ENCODE assay signal across 8 mouse cellular contexts in the genomic region with DNA sequence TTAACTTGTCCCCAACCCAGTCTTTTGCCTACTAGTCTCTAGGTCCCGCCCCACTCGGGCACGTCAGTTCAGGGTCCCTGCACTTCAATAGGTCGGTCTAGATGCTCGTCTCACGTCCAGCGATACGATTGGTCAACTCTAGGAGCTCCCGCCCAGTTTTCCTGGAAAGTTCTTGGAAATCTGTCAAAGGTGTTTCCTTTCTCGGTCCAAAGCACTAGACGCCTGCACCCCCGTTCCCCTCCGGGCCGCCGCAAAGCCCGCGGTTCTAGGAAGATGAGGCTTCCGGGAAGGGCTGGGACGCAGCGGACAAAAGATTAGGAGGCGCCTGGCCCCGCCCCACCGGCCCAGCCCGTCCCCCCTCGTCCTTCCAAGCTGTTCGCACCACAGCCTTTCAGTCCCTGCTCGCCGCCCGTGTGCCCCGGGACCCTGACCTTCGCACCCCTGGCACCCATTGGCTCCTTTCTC. TPM values are rescaled to one million over a fixed set of nuclear protein-coding genes. Genes with fewer than 3 reads are reported as not detected.
DNase-seq lines count a peak whose midpoint lies in the region; ATAC-seq and TF ChIP-seq lines count a peak whose summit lies in the region.

No protein-coding gene starts in this region.

- no peaks in the 10 kb centered on the region for H3K9me3 ChIP-seq in G1E (replicated peaks)
- no peaks in the 10 kb centered on the region for H3K9me3 ChIP-seq in forebrain, embryonic 16.5 days (ENCODE audit: control insufficient read depth, low read length)
- no peaks in the 10 kb centered on the region for H3K9me3 ChIP-seq in lung, embryonic 14.5 days (ENCODE audit: low read depth, low read length)

- peak overlapping the region; percentile 84 for H3K4me3 ChIP-seq in G1E (ENCODE audit: low read depth, low read length)
- peak overlapping the region; percentile 76 for H3K4me3 ChIP-seq in forebrain, embryonic 16.5 days (replicated peaks; ENCODE audit: low read length)
- peak overlapping the region; percentile 89 for H3K4me3 ChIP-seq in layer of hippocampus, adult 2 months
- peak overlapping the region; percentile 62 for H3K4me3 ChIP-seq in lung, embryonic 14.5 days (ENCODE audit: low read depth, low read length)

- ATAC-seq in G1E (ENCODE audit: extremely low read depth, insufficient number of reproducible peaks, low FRiP score, poor library complexity, severe bottlenecking): peak; percentile 79
- peak; percentile 100 for ATAC-seq in forebrain, embryonic 16.5 days
- ATAC-seq in lung, embryonic 14.5 days (ENCODE audit: insufficient read depth): peak; percentile 98

- WGBS in forebrain, embryonic 16.5 days: under 1% methylated on average over 29 of the region's 31 CpGs
- WGBS in lung, embryonic 14.5 days: under 1% methylated on average over 31 of the region's 31 CpGs

- peak overlapping the region; percentile 68 for H3K4me2 ChIP-seq in forebrain, embryonic 16.5 days (ENCODE audit: low read length)
- peak overlapping the region; percentile 98 for H3K4me2 ChIP-seq in lung, embryonic 14.5 days

- H3K27ac ChIP-seq in forebrain, embryonic 16.5 days (ENCODE audit: low read length): peak overlapping the region; percentile 17; the same call in 1 of the 2 replicates
- H3K27ac ChIP-seq in layer of hippocampus, adult 2 months: peak overlapping the region; percentile 40; the same call in 1 of the 2 replicates
- peak overlapping the region; percentile 71 for H3K27ac ChIP-seq in lung, embryonic 14.5 days (ENCODE audit: low read depth)

- H3K4me1 ChIP-seq in G1E (ENCODE audit: insufficient read depth, low read depth, low read length): peaks cover 49% of the 10 kb centered on the region
- H3K4me1 ChIP-seq in forebrain, embryonic 16.5 days (replicated peaks; ENCODE audit: control insufficient read depth, insufficient read depth, low read length): peaks cover 16% of the 10 kb centered on the region
- peaks cover 12% of the 10 kb centered on the region; the same call in 1 of the 2 replicates for H3K4me1 ChIP-seq in lung, embryonic 14.5 days (ENCODE audit: insufficient read depth)

- peak; percentile 95 for DNase-seq in G1E (ENCODE audit: low spot score)
- peak; percentile 88 to 92 for DNase-seq in cerebellum, adult 18-20 months
- DNase-seq in heart, postnatal 36 days: peak; percentile 97 to 98
- DNase-seq in layer of hippocampus, adult 2 months (ENCODE audit: low spot score in 2 of 2): peak; percentile 85 to 86
- peak; percentile 98 for DNase-seq in lung, embryonic 14.5 days
- peak; percentile 92 for DNase-seq in ovary, adult 18-20 months (ENCODE audit: low spot score)
- DNase-seq in thymus, postnatal 0 days (ENCODE audit: low spot score): peak; percentile 78

- intact Hi-C loops in heart, postnatal 36 days (cut with DNase I): no loop called here

- TF ChIP-seq CTCF in G1E (IDR thresholded peaks at IDR 0.05; ENCODE audit: low read depth, low read length): no peak
- no peak for TF ChIP-seq CTCF in layer of hippocampus, adult 2 months (conservative IDR thresholded peaks at IDR 0.05)
- no peak for TF ChIP-seq CTCF in lung, embryonic 14.5 days (IDR thresholded peaks at IDR 0.05; ENCODE audit: low read depth)

- H3K36me3 ChIP-seq in G1E (replicated peaks): peaks cover 39% of the 10 kb centered on the region
- peaks cover 5% of the 10 kb centered on the region; the same call in 1 of the 2 replicates for H3K36me3 ChIP-seq in forebrain, embryonic 16.5 days (ENCODE audit: control insufficient read depth, insufficient read depth)
- H3K36me3 ChIP-seq in lung, embryonic 14.5 days (ENCODE audit: insufficient read depth): peaks cover 17% of the 10 kb centered on the region

- H3K27me3 ChIP-seq in G1E (ENCODE audit: insufficient read depth, low read length): peaks cover 8% of the 10 kb centered on the region
- H3K27me3 ChIP-seq in forebrain, embryonic 16.5 days (replicated peaks; ENCODE audit: control insufficient read depth, insufficient read depth, low read length): no peaks in the 10 kb centered on the region
- no peaks in the 10 kb centered on the region for H3K27me3 ChIP-seq in lung, embryonic 14.5 days (ENCODE audit: insufficient read depth, low read length)

- peak overlapping the region; percentile 78 for H3K9ac ChIP-seq in forebrain, embryonic 16.5 days (replicated peaks; ENCODE audit: low read depth, low read length)
- H3K9ac ChIP-seq in lung, embryonic 14.5 days: peak overlapping the region; percentile 70

RNA-seq across cellular contexts. Expression of a gene that starts 0.7 kb away (rescaled TPM):
- total RNA-seq in G1E (2014; fragmentation: Nextera tagmentation): 106 TPM in 2 replicates
- 22.1 and 24.7 TPM in 2 replicates for total RNA-seq in G1E (2017)
- polyA plus RNA-seq in G1E (2012): 151 and 158 TPM in 2 replicates
- 9.2 and 11.1 TPM in 2 replicates for polyA plus RNA-seq in forebrain, embryonic 16.5 days (2015; fragmentation: Nextera tagmentation; extraction: Ambion mirVana)
- total RNA-seq in heart, postnatal 36 days (2021): 100 to 1,000 TPM; 145 to 149 TPM
- total RNA-seq in layer of hippocampus, adult 2 months (2021): 1 to 10 TPM; 3.0 to 3.7 TPM
- polyA plus RNA-seq in lung, embryonic 14.5 days (2014; fragmentation: Nextera tagmentation; extraction: Ambion mirVana): 8.5 and 9.2 TPM in 2 replicates
- 12.9 and 20.3 TPM in 2 replicates for polyA plus RNA-seq in thymus, postnatal 0 days (2015; fragmentation: Nextera tagmentation; extraction: Ambion mirVana)

RNA-seq across cellular contexts. Expression of a gene that starts 6.9 kb away (rescaled TPM):
- total RNA-seq in G1E (2014; fragmentation: Nextera tagmentation): 41.5 and 66.3 TPM in 2 replicates
- total RNA-seq in G1E (2017): 99.8 and 115 TPM in 2 replicates
- polyA plus RNA-seq in G1E (2012): 60.1 and 72.6 TPM in 2 replicates
- 1.4 and 1.7 TPM in 2 replicates for polyA plus RNA-seq in forebrain, embryonic 16.5 days (2015; fragmentation: Nextera tagmentation; extraction: Ambion mirVana)
- 10 to 100 TPM; 27.0 to 33.6 TPM for total RNA-seq in heart, postnatal 36 days (2021)
- 1 to 10 TPM; 2.2 to 2.3 TPM for total RNA-seq in layer of hippocampus, adult 2 months (2021)
- polyA plus RNA-seq in lung, embryonic 14.5 days (2014; fragmentation: Nextera tagmentation; extraction: Ambion mirVana): 7.8 and 8.3 TPM in 2 replicates
- 21.9 and 22.5 TPM in 2 replicates for polyA plus RNA-seq in thymus, postnatal 0 days (2015; fragmentation: Nextera tagmentation; extraction: Ambion mirVana)

RNA-seq across cellular contexts. Expression of a gene that starts 41.6 kb away (rescaled TPM):
- total RNA-seq in G1E (2014; fragmentation: Nextera tagmentation) (29.6 and 42.6 TPM in 2 replicates), G1E (2017) (35.6 and 48.6 TPM in 2 replicates)
- polyA plus RNA-seq in G1E (2012): 9.4 and 11.0 TPM in 2 replicates
- 15.6 and 18.8 TPM in 2 replicates for polyA plus RNA-seq in forebrain, embryonic 16.5 days (2015; fragmentation: Nextera tagmentation; extraction: Ambion mirVana)
- total RNA-seq in heart, postnatal 36 days (2021): 10 to 100 TPM; 22.3 to 22.6 TPM
- 10 to 100 TPM; 15.9 to 21.4 TPM for total RNA-seq in layer of hippocampus, adult 2 months (2021)
- 9.8 and 11.3 TPM in 2 replicates for polyA plus RNA-seq in lung, embryonic 14.5 days (2014; fragmentation: Nextera tagmentation; extraction: Ambion mirVana)
- 5.7 and 6.2 TPM in 2 replicates for polyA plus RNA-seq in thymus, postnatal 0 days (2015; fragmentation: Nextera tagmentation; extraction: Ambion mirVana)

RNA-seq across cellular contexts. Expression of a gene that starts 43.9 kb away (rescaled TPM):
- total RNA-seq in G1E (2014; fragmentation: Nextera tagmentation): 1.3 TPM in 1 of 2 replicates, not detected in the other
- 0.64 and 0.76 TPM in 2 replicates for total RNA-seq in G1E (2017)
- polyA plus RNA-seq in G1E (2012): 0.29 and 0.46 TPM in 2 replicates
- 3.3 and 5.4 TPM in 2 replicates for polyA plus RNA-seq in forebrain, embryonic 16.5 days (2015; fragmentation: Nextera tagmentation; extraction: Ambion mirVana)
- total RNA-seq in heart, postnatal 36 days (2021): 1 to 10 TPM; 4.2 to 5.3 TPM
- total RNA-seq in layer of hippocampus, adult 2 months (2021): 1 to 10 TPM; 2.5 to 2.9 TPM
- polyA plus RNA-seq in lung, embryonic 14.5 days (2014; fragmentation: Nextera tagmentation; extraction: Ambion mirVana): 0.27 and 0.28 TPM in 2 replicates
- 0.42 and 0.51 TPM in 2 replicates for polyA plus RNA-seq in thymus, postnatal 0 days (2015; fragmentation: Nextera tagmentation; extraction: Ambion mirVana)

Comparison
In these comparisons a context has a peak if more than half of its experiments do, and no peak if none do; other contexts are left out.
1. Peak in every context shown above with its lines: DNase-seq, ATAC-seq, H3K4me3 ChIP-seq and H3K27ac ChIP-seq.
2. H3K27ac ChIP-seq: peak in every context shown above with its lines; median percentile 71 in lung, embryonic 14.5 days; 40 in layer of hippocampus, adult 2 months; 17 in forebrain, embryonic 16.5 days.